Mouse (Mus musculus): ENCODE results near the gene Boc. TPM values are rescaled to one million over a fixed set of nuclear protein-coding genes. Genes with fewer than 3 reads are reported as not detected.

Gene Boc
- polyA plus RNA-seq, 1 experiment: 1.3 TPM

DNA sequence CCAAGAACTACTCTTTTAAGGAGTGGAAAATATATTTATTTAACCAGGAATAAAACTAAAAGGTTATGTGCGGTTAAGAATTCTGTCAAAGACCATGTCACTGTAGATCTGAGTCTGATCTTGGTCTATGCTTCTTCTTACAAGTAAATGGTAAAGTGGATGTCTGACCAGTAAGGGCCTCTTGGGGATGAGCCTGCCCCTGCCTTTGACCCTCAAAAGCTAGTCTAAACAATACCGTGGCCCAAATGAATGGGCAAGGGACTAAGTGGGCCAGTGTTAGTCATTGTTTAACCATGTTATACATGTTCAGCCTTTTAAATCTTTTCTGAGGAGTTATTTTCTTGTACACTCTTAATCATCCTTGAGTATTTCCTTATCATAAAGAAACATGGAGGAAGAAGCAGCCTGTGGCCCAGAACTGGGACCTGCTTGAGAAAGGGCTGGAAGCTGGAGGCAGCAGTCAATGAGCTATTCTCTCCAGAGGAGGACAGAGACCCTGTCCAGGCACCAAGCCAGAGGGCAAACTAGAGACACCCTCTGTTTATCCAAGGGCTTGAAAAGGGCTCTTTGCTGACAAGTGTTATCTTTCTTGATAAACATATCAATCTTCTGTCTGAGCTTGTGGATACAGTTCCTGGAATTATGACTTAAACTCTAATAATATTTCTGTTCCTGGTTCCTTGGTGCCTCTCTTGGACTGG, 38.6 kb upstream of the Boc start:
- Histone ChIP-seq H3K4me3 (ENCODE audit: low read depth, low read length) (no peak overlapping the region), H3K27me3 (ENCODE audit: control insufficient read depth, insufficient read depth, low read length, poor library complexity, severe bottlenecking) (no peaks in the 10 kb centered on the region), H3K9ac (ENCODE audit: low read depth, poor library complexity, severe bottlenecking) (no peak overlapping the region), H3K4me1 (ENCODE audit: control insufficient read depth, insufficient read depth, low read length) (no peaks in the 10 kb centered on the region), H3K27ac (ENCODE audit: insufficient read depth, low read length) (no peak overlapping the region), H3K36me3 (ENCODE audit: control insufficient read depth, insufficient read depth, low read length, poor library complexity, severe bottlenecking) (no peaks in the 10 kb centered on the region), H3K9me3 (replicated peaks; ENCODE audit: control insufficient read depth, insufficient read depth, low read length, poor library complexity, severe bottlenecking) (peaks cover 8% of the 10 kb centered on the region; the same call in 1 of the 2 replicates)
- no peak for TF ChIP-seq CTCF (IDR thresholded peaks at IDR 0.05; ENCODE audit: low read depth, low read length)
- no peak for TF ChIP-seq POLR2A (IDR thresholded peaks at IDR 0.05; ENCODE audit: insufficient read depth, low read length)
- TF ChIP-seq EP300 (IDR thresholded peaks at IDR 0.05; ENCODE audit: insufficient read depth, low read depth, low read length): no peak

DNA sequence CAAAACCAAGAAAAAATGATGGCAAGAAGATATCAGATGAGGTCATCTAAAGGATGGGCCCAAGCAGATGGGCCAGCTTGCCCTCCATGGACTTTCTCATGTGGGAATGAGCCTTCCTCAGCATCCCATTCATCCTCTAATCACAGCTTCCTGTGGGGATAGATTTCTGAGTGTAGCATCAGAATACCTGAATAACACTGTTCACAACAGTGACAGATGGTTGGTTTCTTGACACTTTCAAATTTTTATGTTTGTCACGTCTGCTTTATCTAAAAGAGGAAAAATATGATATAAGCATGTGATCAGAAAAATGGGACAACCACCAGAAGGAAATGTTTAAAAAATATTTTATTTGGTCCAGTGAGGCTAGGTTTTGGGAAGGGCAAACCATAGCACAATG, 30.8 kb upstream of the Boc start:
- Histone ChIP-seq H3K4me1 (ENCODE audit: control insufficient read depth, insufficient read depth, low read length) (no peaks in the 10 kb centered on the region), H3K9me3 (replicated peaks; ENCODE audit: control insufficient read depth, insufficient read depth, low read length, poor library complexity, severe bottlenecking) (peaks cover 5% of the 10 kb centered on the region; the same call in 1 of the 2 replicates), H3K36me3 (ENCODE audit: control insufficient read depth, insufficient read depth, low read length, poor library complexity, severe bottlenecking) (no peaks in the 10 kb centered on the region), H3K27me3 (ENCODE audit: control insufficient read depth, insufficient read depth, low read length, poor library complexity, severe bottlenecking) (no peaks in the 10 kb centered on the region), H3K27ac (ENCODE audit: insufficient read depth, low read length) (no peak overlapping the region), H3K4me3 (ENCODE audit: low read depth, low read length) (no peak overlapping the region), H3K9ac (ENCODE audit: low read depth, poor library complexity, severe bottlenecking) (no peak overlapping the region)
- TF ChIP-seq POLR2A (IDR thresholded peaks at IDR 0.05; ENCODE audit: insufficient read depth, low read length): no peak
- no peak for TF ChIP-seq EP300 (IDR thresholded peaks at IDR 0.05; ENCODE audit: insufficient read depth, low read depth, low read length)
- TF ChIP-seq CTCF (IDR thresholded peaks at IDR 0.05; ENCODE audit: low read depth, low read length): no peak

DNA sequence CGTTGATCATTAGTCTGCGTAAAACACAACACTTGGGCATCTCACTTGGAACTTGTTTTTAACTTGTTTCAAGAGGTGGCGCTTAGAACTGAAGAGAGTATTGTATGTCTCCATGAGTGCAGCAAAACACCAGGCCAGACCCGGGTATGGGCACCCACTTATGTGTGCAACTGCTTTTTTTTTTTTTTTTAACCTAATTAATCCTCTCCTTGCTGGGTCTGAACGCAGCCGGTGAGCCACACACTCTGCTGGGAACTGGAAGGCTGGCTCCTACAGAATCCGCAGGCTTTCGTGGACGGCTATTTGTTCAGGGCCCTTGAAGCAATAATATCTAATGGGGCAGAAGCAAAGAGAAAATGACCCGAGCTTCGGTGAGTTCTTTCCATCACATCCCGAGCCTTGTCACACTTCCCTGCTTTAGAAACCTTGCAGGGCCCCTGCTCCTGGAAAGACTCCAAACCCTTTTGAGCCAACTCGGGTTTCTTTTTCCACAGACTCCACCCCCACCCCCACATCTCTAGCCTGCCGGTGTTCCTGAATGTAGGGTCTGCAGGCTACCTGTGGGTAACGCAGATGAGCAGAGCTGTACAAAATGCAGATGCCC, 20.8 kb upstream of the Boc start:
- H3K27me3 ChIP-seq (ENCODE audit: control insufficient read depth, insufficient read depth, low read length, poor library complexity, severe bottlenecking): no peaks in the 10 kb centered on the region
- no peaks in the 10 kb centered on the region for H3K9me3 ChIP-seq (replicated peaks; ENCODE audit: control insufficient read depth, insufficient read depth, low read length, poor library complexity, severe bottlenecking)
- H3K9ac ChIP-seq (ENCODE audit: low read depth, poor library complexity, severe bottlenecking): no peak overlapping the region
- H3K4me3 ChIP-seq (ENCODE audit: low read depth, low read length): no peak overlapping the region
- H3K27ac ChIP-seq (ENCODE audit: insufficient read depth, low read length): no peak overlapping the region
- H3K4me1 ChIP-seq (ENCODE audit: control insufficient read depth, insufficient read depth, low read length): no peaks in the 10 kb centered on the region
- H3K36me3 ChIP-seq (ENCODE audit: control insufficient read depth, insufficient read depth, low read length, poor library complexity, severe bottlenecking): no peaks in the 10 kb centered on the region
- TF ChIP-seq EP300 (IDR thresholded peaks at IDR 0.05; ENCODE audit: insufficient read depth, low read depth, low read length) (no peak), POLR2A (IDR thresholded peaks at IDR 0.05; ENCODE audit: insufficient read depth, low read length) (no peak), CTCF (IDR thresholded peaks at IDR 0.05; ENCODE audit: low read depth, low read length) (no peak)

DNA sequence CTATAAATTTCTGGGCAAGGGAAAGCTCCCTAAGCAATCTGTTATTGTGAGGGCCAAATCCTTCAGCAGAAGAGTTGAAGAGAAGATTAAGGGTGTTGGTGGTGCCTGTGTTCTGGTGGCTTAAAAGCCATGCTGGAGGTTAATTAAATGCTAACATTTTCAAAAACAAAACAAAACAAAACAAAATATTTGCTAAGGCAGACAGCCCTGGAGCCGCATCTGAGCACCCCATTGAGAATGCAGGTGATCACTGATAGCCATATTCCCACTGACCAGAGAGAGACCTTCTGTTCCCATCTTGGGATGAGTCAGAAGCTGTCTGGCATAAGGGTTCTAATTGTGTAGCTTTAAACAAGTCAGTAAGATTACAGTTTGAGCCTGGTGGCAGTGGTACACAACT, 19.9 kb upstream of the Boc start:
- H3K36me3 ChIP-seq (ENCODE audit: control insufficient read depth, insufficient read depth, low read length, poor library complexity, severe bottlenecking): no peaks in the 10 kb centered on the region
- no peaks in the 10 kb centered on the region for H3K9me3 ChIP-seq (replicated peaks; ENCODE audit: control insufficient read depth, insufficient read depth, low read length, poor library complexity, severe bottlenecking)
- H3K4me1 ChIP-seq (ENCODE audit: control insufficient read depth, insufficient read depth, low read length): no peaks in the 10 kb centered on the region
- no peak overlapping the region for H3K9ac ChIP-seq (ENCODE audit: low read depth, poor library complexity, severe bottlenecking)
- H3K27me3 ChIP-seq (ENCODE audit: control insufficient read depth, insufficient read depth, low read length, poor library complexity, severe bottlenecking): no peaks in the 10 kb centered on the region
- TF ChIP-seq POLR2A (IDR thresholded peaks at IDR 0.05; ENCODE audit: insufficient read depth, low read length) (no peak), EP300 (IDR thresholded peaks at IDR 0.05; ENCODE audit: insufficient read depth, low read depth, low read length) (no peak)
- H3K4me3 ChIP-seq (ENCODE audit: low read depth, low read length): no peak overlapping the region
- no peak overlapping the region for H3K27ac ChIP-seq (ENCODE audit: insufficient read depth, low read length)

DNA sequence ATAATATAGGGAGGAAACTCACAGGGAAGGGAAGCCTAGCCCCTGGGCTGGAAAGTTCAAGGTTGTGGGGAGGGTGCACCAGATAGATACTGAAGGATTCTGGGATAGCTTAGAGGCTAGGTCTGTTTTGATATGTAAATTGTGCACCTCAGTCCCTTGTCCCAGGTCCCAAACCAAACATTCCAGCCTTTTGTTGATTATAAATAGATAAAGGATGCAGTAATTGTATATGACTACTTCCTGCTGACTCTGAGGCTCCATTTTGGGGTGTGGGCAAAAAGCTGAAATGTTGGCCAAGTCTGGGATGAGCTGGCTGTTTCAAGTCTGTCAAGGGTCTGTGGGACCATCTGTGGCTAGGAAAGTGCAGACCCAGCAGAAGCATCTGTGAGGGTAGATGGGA, 9.4 kb upstream of the Boc start:
- no peak for TF ChIP-seq EP300 (IDR thresholded peaks at IDR 0.05; ENCODE audit: insufficient read depth, low read depth, low read length)
- no peak for TF ChIP-seq POLR2A (IDR thresholded peaks at IDR 0.05; ENCODE audit: insufficient read depth, low read length)
- TF ChIP-seq CTCF (IDR thresholded peaks at IDR 0.05; ENCODE audit: low read depth, low read length): no peak
- Histone ChIP-seq H3K4me1 (ENCODE audit: control insufficient read depth, insufficient read depth, low read length) (peaks cover 2% of the 10 kb centered on the region), H3K27me3 (ENCODE audit: control insufficient read depth, insufficient read depth, low read length, poor library complexity, severe bottlenecking) (no peaks in the 10 kb centered on the region), H3K36me3 (ENCODE audit: control insufficient read depth, insufficient read depth, low read length, poor library complexity, severe bottlenecking) (no peaks in the 10 kb centered on the region), H3K27ac (ENCODE audit: insufficient read depth, low read length) (no peak overlapping the region), H3K4me3 (ENCODE audit: low read depth, low read length) (no peak overlapping the region), H3K9me3 (replicated peaks; ENCODE audit: control insufficient read depth, insufficient read depth, low read length, poor library complexity, severe bottlenecking) (no peaks in the 10 kb centered on the region), H3K9ac (ENCODE audit: low read depth, poor library complexity, severe bottlenecking) (no peak overlapping the region)

Measured in ES-Bruce4 (cell line).